Mouse (Mus musculus) ES-E14 (cell line): ENCODE data around the gene Hrasls.

Source experiments
- HCFC1 ChIP-seq: IDR thresholded peaks from 2 replicates; pipeline ENCODE4 v1.6.1; 2012; ENCODE audit warnings: low read length, inconsistent platforms, borderline replicate concordance; ENCODE audit not compliant: insufficient read depth
- ZC3H11A ChIP-seq: IDR thresholded peaks from 2 replicates; pipeline ENCODE4 v1.6.1; 2012; ENCODE audit warnings: low read depth, mild to moderate bottlenecking, inconsistent platforms, low read length, borderline replicate concordance

DNA sequence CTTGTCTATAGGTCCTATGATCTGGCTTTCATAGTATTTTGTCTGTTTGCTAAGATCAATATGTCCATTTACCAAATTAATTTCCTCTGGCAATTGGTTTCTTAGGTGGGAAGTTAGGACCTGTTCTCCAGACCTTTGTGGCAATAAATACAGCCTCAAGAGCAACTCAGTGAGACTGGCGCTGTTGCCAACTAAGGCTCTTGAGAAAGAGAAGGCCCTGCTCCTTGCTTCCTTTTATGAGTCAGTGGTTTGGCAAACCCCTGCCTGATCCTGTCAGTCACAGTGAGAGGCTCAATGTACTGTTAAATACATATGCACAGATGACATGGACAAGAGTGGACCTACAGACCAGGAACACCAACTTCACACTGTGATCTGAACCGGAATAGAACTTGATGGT is 36.3 kb upstream of the Hrasls start:
- TF ChIP-seq ZC3H11A, result no peak
- TF ChIP-seq HCFC1, result no peak
